Mouse (Mus musculus) heart, embryonic 16.5 days (tissue): ENCODE measurements around the gene Zfp655. TPM values are rescaled to one million over a fixed set of nuclear protein-coding genes. Genes with fewer than 3 reads are reported as not detected.
"Not testable (repeated sequence)": the region's sequence is repeated elsewhere in the genome, so short reads cannot be mapped to it uniquely, and the experiment has no call there.

Source experiments
- ATAC-seq: fragments of 200-750 bp; cut with Nextera tagmentation; replicated peaks from 2 replicates; pipeline ENCODE4 v1.8.0; 2017; ENCODE audit warnings: moderate number of reproducible peaks; ENCODE audit not compliant: insufficient read depth, low FRiP score; ENCODE audit errors: extremely low read depth
- H3K27ac ChIP-seq: fragments of 300-500 bp; sonication (generic); 2 replicates; pipeline ENCODE4 v1.5.1; 2014; ENCODE audit warnings: mild to moderate bottlenecking, low read length, control low read depth, moderate library complexity
- H3K27me3 ChIP-seq: fragments of 300-500 bp; sonication (generic); 2 replicates; pipeline ENCODE4 v1.6.1; 2014; ENCODE audit warnings: low read length, mixed read lengths; ENCODE audit not compliant: control insufficient read depth, insufficient read depth
- H3K36me3 ChIP-seq: fragments of 300-500 bp; sonication (generic); 2 replicates; pipeline ENCODE4 v1.6.1; 2014; ENCODE audit not compliant: control insufficient read depth, insufficient read depth
- H3K4me1 ChIP-seq: fragments of 300-500 bp; sonication (generic); 2 replicates; pipeline ENCODE4 v1.6.1; 2014; ENCODE audit warnings: low read length, mixed read lengths; ENCODE audit not compliant: control insufficient read depth, insufficient read depth
- H3K4me2 ChIP-seq: fragments of 300-500 bp; sonication (generic); 2 replicates; pipeline ENCODE4 v1.6.1; 2014; ENCODE audit warnings: low read depth, mild to moderate bottlenecking, control low read depth, low read length
- H3K4me3 ChIP-seq: fragments of 300-500 bp; sonication (generic); 2 replicates; pipeline ENCODE4 v1.5.1; 2014; ENCODE audit warnings: mild to moderate bottlenecking, control low read depth, low read length
- H3K9ac ChIP-seq: fragments of 300-500 bp; sonication (generic); 2 replicates; pipeline ENCODE4 v1.6.1; 2014; ENCODE audit warnings: low read length, control low read depth
- H3K9me3 ChIP-seq: fragments of 300-500 bp; sonication (generic); replicated peaks from 2 replicates; pipeline ENCODE4 v1.6.1; 2016; ENCODE audit warnings: low read length; ENCODE audit not compliant: control insufficient read depth
- WGBS: fragments of 180-500 bp; shearing (Covaris S2); extraction: QIAGEN DNeasy Blood & Tissue Kit; methylation state at CpG from one replicate; pipeline ENCODE4 v1.1.7; 2014; 5-methylcytosine and 5-hydroxymethylcytosine counted together
- polyA plus RNA-seq: library from polyadenylated mRNA; unstranded; fragments of >200 nt; fragmentation: Nextera tagmentation; extraction: Ambion mirVana; gene quantifications from 2 replicates; pipeline ENCODE4 v1.2.1, GENCODE M21; 2015

Zfp655 gene
- polyA plus RNA-seq, 1 experiment from 2014 or later = 31.9 TPM

GRCm38 (mm10) chr5:145202446-145202845, 29.1 kb upstream of the Zfp655 start:
- no peaks in the 10 kb centered on the region for H3K9me3 ChIP-seq
- no peak overlapping the region for H3K4me2 ChIP-seq
- H3K27me3 ChIP-seq = no peaks in the 10 kb centered on the region
- 44% methylated on average over 3 of the region's 3 CpGs for WGBS
- no peak for ATAC-seq
- H3K9ac ChIP-seq = no peak overlapping the region
- H3K27ac ChIP-seq = no peak overlapping the region
- H3K36me3 ChIP-seq = 0 out of 2 replicates have a peak, but pooled peaks cover 2% of the 10 kb centered on the region
- peaks cover 22% of the 10 kb centered on the region for H3K4me1 ChIP-seq
- no peak overlapping the region for H3K4me3 ChIP-seq

GRCm38 (mm10) chr5:145203936-145204691, 27.4 kb upstream of the Zfp655 start, which contains the start of gene Zkscan5:
Gene Zkscan5 (plus strand): TSS chr5:145204562.
- no peaks in the 10 kb centered on the region for H3K9me3 ChIP-seq
- H3K27me3 ChIP-seq = no peaks in the 10 kb centered on the region
- peak within 1 kb of the TSS; percentile 73 for H3K4me2 ChIP-seq
- H3K9ac ChIP-seq = peak within 1 kb of the TSS; percentile 81
- under 1% methylated on average over 22 of the region's 22 CpGs for whole genome bisulfite sequencing
- peaks cover 4% of the 10 kb centered on the region; the same call in 1 of the 2 replicates for H3K36me3 ChIP-seq
- H3K4me1 ChIP-seq = peaks cover 22% of the 10 kb centered on the region
- H3K4me3 ChIP-seq = peak within 1 kb of the TSS; percentile 87
- ATAC-seq = peak; percentile 93
- H3K27ac ChIP-seq = peak within 1 kb of the TSS; percentile 96

DNA sequence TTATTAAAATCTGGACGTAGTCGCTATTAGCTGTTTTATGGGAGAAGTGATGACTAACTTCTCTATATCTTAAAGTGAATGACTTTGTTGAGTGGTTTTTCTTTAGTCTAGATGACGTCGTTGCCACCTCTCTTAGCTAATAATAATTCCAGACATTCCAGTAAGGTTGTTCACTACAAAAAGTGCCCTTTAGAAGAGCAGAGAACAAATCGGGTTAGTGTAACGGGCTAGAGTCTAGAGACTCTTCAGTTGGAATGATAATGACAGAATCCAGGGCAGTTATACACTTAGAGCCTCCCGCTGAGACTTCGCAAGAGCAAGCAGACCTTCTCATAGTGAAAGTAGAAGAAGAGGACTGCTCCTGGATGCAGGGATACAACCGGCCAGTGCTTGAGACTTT, 26.5 kb upstream of the Zfp655 start:
- Histone ChIP-seq H3K36me3 (peaks cover 12% of the 10 kb centered on the region), H3K4me2 (peak overlapping the region; percentile 73), H3K4me3 (peak overlapping the region; percentile 87), H3K4me1 (peaks cover 22% of the 10 kb centered on the region), H3K27me3 (no peaks in the 10 kb centered on the region), H3K9me3 (no peaks in the 10 kb centered on the region), H3K27ac (peak overlapping the region; percentile 66), H3K9ac (peak overlapping the region; percentile 81)
- 5% methylated on average over 9 of the region's 9 CpGs for WGBS
- no peak for ATAC-seq

GRCm38 (mm10) chr5:145207385-145207784, 24.1 kb upstream of the Zfp655 start:
- H3K4me1 ChIP-seq = peaks cover 14% of the 10 kb centered on the region
- H3K9me3 ChIP-seq = no peaks in the 10 kb centered on the region; the same call in 1 of the 2 replicates
- H3K36me3 ChIP-seq = peaks cover 27% of the 10 kb centered on the region
- H3K4me3 ChIP-seq = no peak overlapping the region
- no peak overlapping the region for H3K4me2 ChIP-seq
- no peak for ATAC-seq
- no peaks in the 10 kb centered on the region for H3K27me3 ChIP-seq
- 96% methylated on average over 6 of the region's 6 CpGs for WGBS
- no peak overlapping the region for H3K27ac ChIP-seq
- H3K9ac ChIP-seq = no peak overlapping the region

- H3K27me3 ChIP-seq = no peaks in the 10 kb centered on the region
- H3K27ac ChIP-seq = no peak overlapping the region
- 87% methylated on average over 6 of the region's 6 CpGs for WGBS
- ATAC-seq = no peak
- H3K9me3 ChIP-seq = no peaks in the 10 kb centered on the region; the same call in 1 of the 2 replicates
- no peak overlapping the region for H3K4me2 ChIP-seq
- H3K9ac ChIP-seq = no peak overlapping the region
- peaks cover 14% of the 10 kb centered on the region for H3K4me1 ChIP-seq
- H3K36me3 ChIP-seq = peaks cover 32% of the 10 kb centered on the region
- no peak overlapping the region for H3K4me3 ChIP-seq
Measured at GRCm38 (mm10) chr5:145207954-145208353, 23.6 kb upstream of the Zfp655 start.

DNA sequence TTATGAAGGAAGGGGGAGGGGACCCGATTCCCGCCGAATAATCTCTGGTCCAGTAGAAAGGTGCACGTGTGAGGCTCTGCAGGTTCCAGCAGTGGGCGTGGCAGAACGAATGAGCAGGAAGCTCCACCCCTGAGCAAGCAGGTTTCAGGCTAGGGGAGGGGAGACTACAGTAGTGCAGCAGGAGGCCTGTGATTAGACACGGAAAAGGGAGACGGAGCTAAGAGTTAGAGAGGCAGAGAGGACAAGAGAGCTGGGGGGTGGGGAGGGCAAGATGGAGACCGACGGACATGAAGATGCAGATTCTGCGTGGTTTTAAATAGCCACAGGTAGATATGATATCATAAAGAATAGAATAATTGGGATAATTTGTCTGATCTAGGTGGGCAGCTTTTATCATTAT, 23.1 kb upstream of the Zfp655 start:
- not testable (repeated sequence) for H3K27me3 ChIP-seq, H3K27ac ChIP-seq, H3K9ac ChIP-seq, ATAC-seq, H3K4me3 ChIP-seq, H3K4me2 ChIP-seq, H3K9me3 ChIP-seq
- WGBS = 67% methylated on average over 7 of the region's 11 CpGs
- Histone ChIP-seq H3K4me1 (peaks cover 14% of the 10 kb centered on the region), H3K36me3 (peaks cover 35% of the 10 kb centered on the region)

DNA sequence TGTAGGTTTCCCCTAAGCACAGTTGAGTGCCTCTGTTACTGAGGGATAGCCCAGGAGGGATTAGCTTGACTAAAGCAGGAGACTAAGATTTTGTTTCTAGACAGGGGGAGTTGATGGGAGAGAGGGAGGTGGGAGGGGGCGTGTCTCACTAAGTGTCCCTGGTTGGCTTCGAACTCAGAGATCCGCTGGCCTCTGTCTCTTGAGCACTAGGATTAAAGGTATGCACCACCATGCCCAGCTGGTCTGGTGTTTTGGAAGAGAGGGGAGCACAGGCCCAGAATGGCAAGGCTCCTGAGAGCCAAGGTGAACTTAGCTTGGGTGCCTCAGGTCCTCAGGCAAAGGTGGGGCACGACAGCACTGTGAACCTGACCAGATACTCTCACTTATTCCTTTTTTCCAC, 20.2 kb upstream of the Zfp655 start:
- no peak overlapping the region for H3K9ac ChIP-seq
- H3K36me3 ChIP-seq = peaks cover 44% of the 10 kb centered on the region
- H3K4me3 ChIP-seq = no peak overlapping the region
- no peaks in the 10 kb centered on the region for H3K4me1 ChIP-seq
- H3K27me3 ChIP-seq = no peaks in the 10 kb centered on the region
- WGBS = 98% methylated on average over 4 of the region's 4 CpGs
- ATAC-seq = no peak
- H3K4me2 ChIP-seq = no peak overlapping the region
- H3K27ac ChIP-seq = no peak overlapping the region
- H3K9me3 ChIP-seq = no peaks in the 10 kb centered on the region; the same call in 1 of the 2 replicates

DNA sequence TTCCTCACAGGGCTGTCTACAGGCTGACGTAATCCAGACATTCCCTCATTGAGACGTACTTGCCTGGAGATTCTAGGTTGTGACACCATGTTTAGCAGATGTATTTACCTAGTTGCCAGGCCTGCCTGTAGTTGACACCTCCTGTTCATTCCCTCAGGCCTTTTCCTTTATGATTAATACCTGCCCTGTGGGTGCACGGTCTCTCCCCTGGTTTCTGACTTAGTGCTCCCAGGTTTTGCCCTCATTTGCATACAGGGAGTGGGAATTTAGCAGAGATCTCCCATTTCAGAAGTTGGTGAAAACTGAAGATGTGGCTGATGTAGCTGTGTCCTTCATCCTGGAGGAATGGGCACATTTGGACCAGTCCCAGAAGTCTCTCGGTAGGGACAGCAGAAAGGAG, 19.3 kb upstream of the Zfp655 start:
- Histone ChIP-seq H3K4me3 (no peak overlapping the region), H3K4me1 (no peaks in the 10 kb centered on the region), H3K4me2 (no peak overlapping the region), H3K9me3 (no peaks in the 10 kb centered on the region; the same call in 1 of the 2 replicates), H3K27ac (no peak overlapping the region), H3K9ac (no peak overlapping the region), H3K27me3 (no peaks in the 10 kb centered on the region), H3K36me3 (peaks cover 44% of the 10 kb centered on the region)
- 85% methylated on average over 4 of the region's 4 CpGs for WGBS
- no peak for ATAC-seq

- Histone ChIP-seq H3K4me1 (no peaks in the 10 kb centered on the region), H3K36me3 (peaks cover 49% of the 10 kb centered on the region), H3K27ac (no peak overlapping the region), H3K9ac (no peak overlapping the region), H3K4me2 (no peak overlapping the region), H3K9me3 (no peaks in the 10 kb centered on the region; the same call in 1 of the 2 replicates), H3K27me3 (no peaks in the 10 kb centered on the region), H3K4me3 (no peak overlapping the region)
- 88% methylated on average over 3 of the region's 3 CpGs for WGBS
- ATAC-seq = no peak
Measured at GRCm38 (mm10) chr5:145213505-145213904, 18.0 kb upstream of the Zfp655 start.
